Mouse (Mus musculus): ENCODE measurements at regions not wholly inside any gene's neighbourhood (a gene's known extent, or its start where the extent isn't known, plus 50 kb on each side); places are given as distances from the start of the nearest gene placed in this dataset.

GRCm38 (mm10) chr16:95057596-95057995 lies 60.1 kb upstream of the Kcnj6 start:
- in situ Hi-C loops (cut with MboI; ENCODE audit: unreplicated experiment in 2 of 2) = no loop called here

- in situ Hi-C loops (cut with MboI; ENCODE audit: unreplicated experiment in 2 of 2) = no loop called here
Measured at GRCm38 (mm10) chr16:95064423-95064822, 66.9 kb upstream of the Kcnj6 start.

GRCm38 (mm10) chr16:95066687-95067086 lies 69.2 kb upstream of the Kcnj6 start:
- in situ Hi-C loops (cut with MboI; ENCODE audit: unreplicated experiment in 2 of 2) = no loop called here

- in situ Hi-C loops (cut with MboI; ENCODE audit: unreplicated experiment in 2 of 2) = no loop called here
Measured at GRCm38 (mm10) chr16:95092471-95093221, 95.1 kb upstream of the Kcnj6 start.

GRCm38 (mm10) chr16:95093753-95094152 lies 96.3 kb upstream of the Kcnj6 start:
- in situ Hi-C loops (cut with MboI; ENCODE audit: unreplicated experiment in 2 of 2) = no loop called here

GRCm38 (mm10) chr16:95100954-95101353 lies 103.5 kb upstream of the Kcnj6 start:
- in situ Hi-C loops (cut with MboI; ENCODE audit: unreplicated experiment in 2 of 2) = no loop called here

GRCm38 (mm10) chr16:95117531-95117930 lies 120.0 kb upstream of the Kcnj6 start:
- in situ Hi-C loops (cut with MboI; ENCODE audit: unreplicated experiment in 2 of 2) = no loop called here

- in situ Hi-C loops (cut with MboI; ENCODE audit: unreplicated experiment in 2 of 2) = no loop called here
Measured at GRCm38 (mm10) chr16:95119293-95119692, 121.8 kb upstream of the Kcnj6 start.

GRCm38 (mm10) chr16:95122048-95122447 lies 124.5 kb upstream of the Kcnj6 start:
- in situ Hi-C loops (cut with MboI; ENCODE audit: unreplicated experiment in 2 of 2) = no loop called here

GRCm38 (mm10) chr16:95127616-95128015 lies 129.7 kb upstream of the Kcnj15 start:
- in situ Hi-C loops (cut with MboI; ENCODE audit: unreplicated experiment in 2 of 2) = no loop called here

- in situ Hi-C loops (cut with MboI; ENCODE audit: unreplicated experiment in 2 of 2) = no loop called here
Measured at GRCm38 (mm10) chr16:95131815-95132214, 125.5 kb upstream of the Kcnj15 start.

- in situ Hi-C loops (cut with MboI; ENCODE audit: unreplicated experiment in 2 of 2) = no loop called here
Measured at GRCm38 (mm10) chr16:95138809-95139208, 118.5 kb upstream of the Kcnj15 start.

- in situ Hi-C loops (cut with MboI; ENCODE audit: unreplicated experiment in 2 of 2) = no loop called here
Measured at GRCm38 (mm10) chr16:95141510-95142394, 115.6 kb upstream of the Kcnj15 start.

- in situ Hi-C loops (cut with MboI; ENCODE audit: unreplicated experiment in 2 of 2) = no loop called here
Measured at GRCm38 (mm10) chr16:95150499-95150898, 106.9 kb upstream of the Kcnj15 start.

- in situ Hi-C loops (cut with MboI; ENCODE audit: unreplicated experiment in 2 of 2) = no loop called here
Measured at GRCm38 (mm10) chr16:95151499-95151898, 105.9 kb upstream of the Kcnj15 start.

GRCm38 (mm10) chr16:95151914-95152313 lies 105.4 kb upstream of the Kcnj15 start:
- in situ Hi-C loops (cut with MboI; ENCODE audit: unreplicated experiment in 2 of 2) = no loop called here

GRCm38 (mm10) chr16:95152742-95153383 lies 104.5 kb upstream of the Kcnj15 start:
- in situ Hi-C loops (cut with MboI; ENCODE audit: unreplicated experiment in 2 of 2) = no loop called here

- in situ Hi-C loops (cut with MboI; ENCODE audit: unreplicated experiment in 2 of 2) = no loop called here
Measured at GRCm38 (mm10) chr16:95168349-95168748, 89.0 kb upstream of the Kcnj15 start.

- in situ Hi-C loops (cut with MboI; ENCODE audit: unreplicated experiment in 2 of 2) = no loop called here
Measured at GRCm38 (mm10) chr16:95169346-95169745, 88.0 kb upstream of the Kcnj15 start.

- in situ Hi-C loops (cut with MboI; ENCODE audit: unreplicated experiment in 2 of 2) = no loop called here
Measured at GRCm38 (mm10) chr16:95180562-95180961, 76.8 kb upstream of the Kcnj15 start.

GRCm38 (mm10) chr16:95185341-95185740 lies 72.0 kb upstream of the Kcnj15 start:
- in situ Hi-C loops (cut with MboI; ENCODE audit: unreplicated experiment in 2 of 2) = no loop called here

Data from v-Abl transformed pro-B cells (cell line).